Mouse (Mus musculus) small intestine, adult 2 months (tissue): ENCODE measurements at regions not wholly inside any gene's neighbourhood (a gene's known extent, or its start where the extent isn't known, plus 50 kb on each side); places are given as distances from the start of the nearest gene placed in this dataset.

ENCODE experiments used
- CTCF ChIP-seq: fragments of 200-500 bp; IDR thresholded peaks from 2 replicates; pipeline ENCODE4 v1.5.1; 2012; ENCODE audit warnings: low read depth, mild to moderate bottlenecking, control low read depth, inconsistent platforms, low read length, moderate library complexity, mixed read lengths; ENCODE audit not compliant: insufficient replicate concordance, insufficient read length; ENCODE audit errors: extremely low read depth
- POLR2A ChIP-seq: fragments of 200-500 bp; IDR thresholded peaks from 2 replicates; pipeline ENCODE4 v1.6.1; 2012; ENCODE audit warnings: low read depth, mild to moderate bottlenecking, control low read depth, inconsistent platforms, low read length, moderate library complexity

DNA sequence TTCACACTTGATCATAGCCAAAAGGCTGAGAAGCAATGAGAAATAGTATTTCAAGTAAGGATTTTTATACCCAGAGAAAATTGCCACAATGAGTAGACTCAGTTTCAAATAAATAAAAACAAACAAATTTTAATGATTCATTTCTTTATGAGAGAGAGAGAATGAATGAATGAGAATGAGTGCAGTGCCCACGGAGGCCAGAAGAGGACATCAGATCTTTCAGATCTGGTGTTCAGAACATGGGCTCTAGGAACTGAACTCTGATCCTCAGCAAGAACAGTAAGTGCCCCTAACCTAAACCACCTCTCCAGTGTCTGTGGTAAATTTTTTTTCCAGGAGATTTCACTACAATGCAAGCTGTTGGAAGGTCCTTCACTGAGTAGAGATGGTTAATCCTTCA, 185.5 kb upstream of the Runx1 start:
- TF ChIP-seq POLR2A (no peak), CTCF (no peak)
